Mouse (Mus musculus) MEL (cell line): Measurements from ENCODE around the gene Ccdc106. TPM values are rescaled to one million over a fixed set of nuclear protein-coding genes. Genes with fewer than 3 reads are reported as not detected.

ENCODE experiments used
- DNase-seq: peaks from one replicate; pipeline ENCODE4 v3.0.0; 2011; ENCODE audit warnings: low read depth, low spot score
- H3K27ac ChIP-seq: 2 replicates; pipeline ENCODE4 v1.5.1; 2012; ENCODE audit warnings: low read depth, mild to moderate bottlenecking, control low read depth, low read length, moderate library complexity; ENCODE audit not compliant: control insufficient read depth
- H3K27me3 ChIP-seq, 2 experiments: fragments of 150-350 bp in 1 of 2; sonication (generic) in 1 of 2; 2 replicates each; pipeline ENCODE4 v1.6.1; 2012; ENCODE audit warnings: low read length in 2 of 2, mild to moderate bottlenecking in 2 of 2, improper control_type of control experiment in 1 of 2, moderate library complexity in 1 of 2; ENCODE audit not compliant: insufficient read depth in 2 of 2, control insufficient read depth in 1 of 2
- H3K36me3 ChIP-seq, 2 experiments: 2 replicates each; pipeline ENCODE4 v1.6.1; 2012 to 2014; ENCODE audit warnings: low read length in 2 of 2, improper control_type of control experiment in 1 of 2, inconsistent platforms in 1 of 2, mild to moderate bottlenecking in 1 of 2; ENCODE audit not compliant: insufficient read depth in 2 of 2, control insufficient read depth in 1 of 2
- H3K4me1 ChIP-seq, 2 experiments: fragments of 150-350 bp in 1 of 2; sonication (generic) in 1 of 2; 2 replicates each; pipeline ENCODE4 v1.6.1; 2012; ENCODE audit warnings: low read length in 2 of 2, improper control_type of control experiment in 1 of 2, mild to moderate bottlenecking in 1 of 2; ENCODE audit not compliant: insufficient read depth in 2 of 2, control insufficient read depth in 1 of 2
- H3K4me3 ChIP-seq, 2 experiments: fragments of 150-350 bp in 1 of 2; sonication (generic) in 1 of 2; 2 replicates each; pipeline ENCODE4 v1.5.1; 2012; ENCODE audit warnings: low read depth in 2 of 2, low read length in 2 of 2, mild to moderate bottlenecking in 2 of 2, moderate library complexity in 2 of 2, control low read depth in 1 of 2, improper control_type of control experiment in 1 of 2; ENCODE audit not compliant: control insufficient read depth in 1 of 2, insufficient read depth in 1 of 2
- H3K79me2 ChIP-seq: 2 replicates; pipeline ENCODE4 v1.6.1; 2012; ENCODE audit warnings: mild to moderate bottlenecking, low read length, moderate library complexity; ENCODE audit not compliant: control insufficient read depth, poor library complexity, insufficient read depth
- H3K9ac ChIP-seq: 2 replicates; pipeline ENCODE4 v1.6.1; 2012; ENCODE audit warnings: low read depth, mild to moderate bottlenecking, control low read depth, low read length, moderate library complexity; ENCODE audit not compliant: control insufficient read depth, poor library complexity, severe bottlenecking
- H3K9me3 ChIP-seq: fragments of 150-350 bp; sonication (generic); replicated peaks from 2 replicates; pipeline ENCODE4 v1.6.1; 2012; ENCODE audit warnings: mild to moderate bottlenecking, low read length, improper control_type of control experiment, moderate library complexity; ENCODE audit not compliant: insufficient read depth
- BHLHE40 ChIP-seq: IDR thresholded peaks from 2 replicates; pipeline ENCODE4 v1.6.1; 2012; ENCODE audit warnings: low read depth, mild to moderate bottlenecking, inconsistent platforms, low read length, improper control_type of control experiment, borderline replicate concordance
- CHD1 ChIP-seq: IDR thresholded peaks from 2 replicates; pipeline ENCODE4 v1.6.1; 2012; ENCODE audit warnings: low read depth, mild to moderate bottlenecking, inconsistent platforms, low read length, improper control_type of control experiment
- CTCF ChIP-seq, 3 experiments: IDR thresholded peaks in 2 of 3; conservative IDR thresholded peaks in 1 of 3; 2 replicates each; pipeline ENCODE4 v1.5.1; 2011 to 2012; ENCODE audit warnings: low read length in 3 of 3, low read depth in 2 of 3, mild to moderate bottlenecking in 2 of 3, improper control_type of control experiment in 1 of 3, inconsistent platforms in 1 of 3, mixed read lengths in 1 of 3, moderate library complexity in 1 of 3; ENCODE audit not compliant: control insufficient read depth in 1 of 3, insufficient read depth in 1 of 3, poor library complexity in 1 of 3, severe bottlenecking in 1 of 3
- E2F4 ChIP-seq: IDR thresholded peaks from 2 replicates; pipeline ENCODE4 v1.6.1; 2011; ENCODE audit warnings: low read depth, low read length, improper control_type of control experiment, borderline replicate concordance
- EP300 ChIP-seq, 2 experiments: IDR thresholded peaks; 2 replicates each; pipeline ENCODE4 v1.6.1; 2011; ENCODE audit warnings: improper control_type of control experiment in 2 of 2, low read length in 2 of 2, low read depth in 1 of 2, mild to moderate bottlenecking in 1 of 2
- GATA1 ChIP-seq: IDR thresholded peaks from 2 replicates; pipeline ENCODE4 v1.6.1; 2011; ENCODE audit warnings: low read depth, low read length, improper control_type of control experiment
- KAT2A ChIP-seq: conservative IDR thresholded peaks from 2 replicates; pipeline ENCODE4 v1.6.1; 2012; ENCODE audit warnings: low read depth, low read length, improper control_type of control experiment, inconsistent platforms
- MAX ChIP-seq: IDR thresholded peaks from 2 replicates; pipeline ENCODE4 v1.6.1; 2011; ENCODE audit warnings: low read length, improper control_type of control experiment
- MEF2A ChIP-seq: IDR thresholded peaks from 2 replicates; pipeline ENCODE4 v1.6.1; 2014; ENCODE audit warnings: low read depth, mild to moderate bottlenecking, inconsistent platforms, low read length, improper control_type of control experiment; ENCODE audit not compliant: poor library complexity, insufficient replicate concordance, severe bottlenecking; ENCODE audit errors: extremely low read depth
- MYB ChIP-seq: IDR thresholded peaks from 2 replicates; pipeline ENCODE4 v1.6.1; 2011; ENCODE audit warnings: mild to moderate bottlenecking, low read depth, low read length, improper control_type of control experiment
- MYC ChIP-seq: IDR thresholded peaks from 2 replicates; pipeline ENCODE4 v1.6.1; 2011; ENCODE audit warnings: low read depth, mild to moderate bottlenecking, low read length, improper control_type of control experiment, moderate library complexity
- NRF1 ChIP-seq: IDR thresholded peaks from 2 replicates; pipeline ENCODE4 v1.6.1; 2014; ENCODE audit warnings: low read depth, mild to moderate bottlenecking, inconsistent platforms, low read length, improper control_type of control experiment, moderate library complexity; ENCODE audit not compliant: poor library complexity, insufficient read depth, severe bottlenecking
- RCOR1 ChIP-seq: IDR thresholded peaks from 2 replicates; pipeline ENCODE4 v1.6.1; 2012; ENCODE audit warnings: low read depth, mild to moderate bottlenecking, inconsistent platforms, low read length, improper control_type of control experiment
- SMC3 ChIP-seq: IDR thresholded peaks from 2 replicates; pipeline ENCODE4 v1.6.1; 2011; ENCODE audit warnings: low read depth, low read length, improper control_type of control experiment
- ZC3H11A ChIP-seq: IDR thresholded peaks from 2 replicates; pipeline ENCODE4 v1.6.1; 2012; ENCODE audit warnings: low read depth, mild to moderate bottlenecking, inconsistent platforms, low read length, improper control_type of control experiment
- ZMIZ1 ChIP-seq: IDR thresholded peaks from 2 replicates; pipeline ENCODE4 v1.6.1; 2012; ENCODE audit warnings: low read depth, mild to moderate bottlenecking, inconsistent platforms, low read length, improper control_type of control experiment, moderate library complexity
- polyA plus RNA-seq, 2 experiments: library from polyadenylated mRNA; stranded (reverse) in 1 of 2; unstranded in 1 of 2; fragments of >175 nt in 1 of 2; fragments of >200 nt in 1 of 2; gene quantifications; 2 replicates each; pipeline versions ENCODE4 v1.2.1 to v1.2.4; 2012; ENCODE audit warnings: low replicate concordance in 2 of 2, low read depth in 1 of 2; ENCODE audit not compliant: insufficient read length in 2 of 2, insufficient read depth in 1 of 2, missing spikeins in 1 of 2
- total RNA-seq: library from RNA; depleted of rRNA; stranded (reverse); fragments of 300-350 nt; gene quantifications from 2 replicates; pipeline ENCODE4 v1.2.3, GENCODE M21; 2012

The Ccdc106 gene
- total and polyA plus RNA-seq, 3 experiments = 0.50 to 0.82 TPM; not detected in 1

GRCm38 (mm10) chr7:4993999-4994788, 26.2 kb upstream of the Ccdc106 start:
- H3K9me3 ChIP-seq = no peaks in the 10 kb centered on the region
- no peaks in the 10 kb centered on the region; a peak in 1 of 4 replicates for H3K4me1 ChIP-seq
- no peak overlapping the region for H3K9ac ChIP-seq
- no peak for DNase-seq
- no peaks in the 10 kb centered on the region; a peak in 1 of 4 replicates for H3K27me3 ChIP-seq
- H3K79me2 ChIP-seq = no peaks in the 10 kb centered on the region
- TF ChIP-seq CHD1 = no peak
- TF ChIP-seq BHLHE40 = no peak
- TF ChIP-seq ZMIZ1 = no peak
- TF ChIP-seq GATA1 = no peak
- TF ChIP-seq MYB = no peak
- TF ChIP-seq MAX = no peak
- no peak for TF ChIP-seq KAT2A
- TF ChIP-seq EP300 (IDR thresholded peaks at IDR 0.05; ENCODE audit: low read depth in 1 of 2, low read length in 2 of 2) = no peak
- TF ChIP-seq E2F4 = no peak
- no peak for TF ChIP-seq SMC3
- no peak for TF ChIP-seq MEF2A
- TF ChIP-seq ZC3H11A = no peak
- TF ChIP-seq MYC = no peak
- TF ChIP-seq NRF1 = no peak
- no peaks in the 10 kb centered on the region for H3K36me3 ChIP-seq
- H3K4me3 ChIP-seq = no peak overlapping the region
- H3K27ac ChIP-seq = no peak overlapping the region

DNA sequence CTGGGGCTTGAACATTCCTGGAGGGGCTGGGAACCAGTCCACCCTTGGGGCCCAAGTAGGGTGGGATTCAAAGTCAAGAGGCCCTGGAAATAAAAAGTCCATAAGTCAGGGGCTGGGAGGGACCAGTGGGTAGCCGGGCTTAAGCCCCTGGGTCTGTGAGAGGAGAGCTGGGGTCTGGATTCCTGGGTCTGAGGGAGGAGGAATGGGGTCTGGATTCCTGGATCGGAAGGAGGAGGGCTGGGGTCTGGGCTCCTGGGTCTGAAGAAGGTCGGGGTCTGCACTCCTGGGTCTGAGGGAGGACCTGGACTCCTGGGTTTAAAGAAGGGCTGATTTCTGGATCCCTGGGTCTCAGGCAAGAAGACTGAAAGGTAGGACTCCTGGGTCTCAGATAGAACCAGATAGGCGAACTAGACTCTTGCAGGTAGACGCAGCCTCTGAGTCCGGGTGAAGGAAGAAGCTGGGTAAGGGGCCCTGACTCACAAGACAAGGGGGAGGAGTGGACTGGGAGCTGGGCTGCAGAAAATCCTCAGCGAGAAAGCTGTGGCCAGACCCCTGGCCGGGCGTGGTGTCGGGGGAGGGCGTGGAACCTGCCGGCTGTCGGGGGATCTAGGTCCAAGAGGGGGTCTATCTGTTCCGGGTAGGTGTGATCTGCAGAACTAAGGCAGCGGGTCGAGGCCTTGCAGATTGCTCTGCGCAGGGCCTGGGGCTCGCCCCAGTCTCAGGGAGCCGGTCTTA, 24.9 kb upstream of the Ccdc106 start:
- Histone ChIP-seq H3K27me3 (no peaks in the 10 kb centered on the region), H3K27ac (no peak overlapping the region), H3K4me3 (peak overlapping the region; percentile 54 to 55; a peak in 3 of 4 replicates), H3K36me3 (no peaks in the 10 kb centered on the region), H3K9ac (peak overlapping the region; percentile 59), H3K9me3 (no peaks in the 10 kb centered on the region), H3K79me2 (no peaks in the 10 kb centered on the region), H3K4me1 (no peaks in the 10 kb centered on the region; a peak in 1 of 4 replicates)
- no peak for TF ChIP-seq CTCF (IDR thresholded peaks at IDR 0.05 in 2 of 3, conservative IDR thresholded peaks at IDR 0.05 in 1 of 3; ENCODE audit: control insufficient read depth in 1 of 3, insufficient read depth in 1 of 3, low read depth in 2 of 3, low read length in 3 of 3, poor library complexity in 1 of 3, severe bottlenecking in 1 of 3)
- TF ChIP-seq RCOR1 = no peak
- DNase-seq = no peak
